Mouse (Mus musculus) gastrocnemius, adult 2 months (tissue): ENCODE measurements around the gene Crispld2. TPM values are rescaled to one million over a fixed set of nuclear protein-coding genes. Genes with fewer than 3 reads are reported as not detected.

Experiments used
- DNase-seq: peaks from one replicate; pipeline ENCODE4 v3.0.0; 2022
- H3K27ac ChIP-seq: fragments of 200-600 bp; 2 replicates; pipeline ENCODE4 v1.8.1; 2022; ENCODE audit warnings: mild to moderate bottlenecking
- H3K4me3 ChIP-seq: fragments of 200-600 bp; 2 replicates; pipeline ENCODE4 v1.8.1; 2022; ENCODE audit warnings: mild to moderate bottlenecking, moderate library complexity
- CTCF ChIP-seq: fragments of 200-600 bp; IDR thresholded peaks from 2 replicates; pipeline ENCODE4 v1.8.1; 2022; ENCODE audit warnings: antibody characterized with exemption, mild to moderate bottlenecking, moderate library complexity
- intact Hi-C: fragments of 180-260 bp; cut with DNase I; formaldehyde crosslinking; loops from one replicate; pipeline ENCODE4 v1.15.1; 2025
- total RNA-seq, 2 experiments: library from RNA; stranded (reverse); gene quantifications; 2 replicates each; pipeline ENCODE4 v1.2.3; 2021

Gene Crispld2
- total RNA-seq, 2 experiments from 2014 or later: 9.5 to 19.6 TPM

GRCm38 (mm10) chr8:120004705-120005381 lies 12.6 kb downstream of the Crispld2 start:
- no peak overlapping the region for H3K4me3 ChIP-seq
- no peak for TF ChIP-seq CTCF
- peak overlapping the region; percentile 35 for H3K27ac ChIP-seq
- DNase-seq: no peak
- intact Hi-C loops: loop anchor here (2.0 to 5.0 kb wide), 2 partner anchors 42 to 58 kb away; no protein-coding TSS in a partner anchor

- H3K27ac ChIP-seq: peak overlapping the region; percentile 43
- H3K4me3 ChIP-seq: no peak overlapping the region
- intact Hi-C loops: loop anchor here (2.0 kb wide), 1 partner anchor 24 kb away; no protein-coding TSS in a partner anchor
- no peak for DNase-seq
- no peak for TF ChIP-seq CTCF
Observed at GRCm38 (mm10) chr8:120006645-120007160, 14.5 kb downstream of the Crispld2 start.

- no peak for DNase-seq
- no peak for TF ChIP-seq CTCF
- intact Hi-C loops: loop anchor here (2.0 kb wide), 1 partner anchor 24 kb away; no protein-coding TSS in a partner anchor
- no peak overlapping the region for H3K4me3 ChIP-seq
- H3K27ac ChIP-seq: peak overlapping the region; percentile 43
Observed at GRCm38 (mm10) chr8:120007178-120007577, 14.9 kb downstream of the Crispld2 start.

- Histone ChIP-seq H3K4me3 (no peak overlapping the region), H3K27ac (no peak overlapping the region)
- TF ChIP-seq CTCF: no peak
- no peak for DNase-seq
- intact Hi-C loops: no loop called here
Observed at GRCm38 (mm10) chr8:120009284-120009683, 17.0 kb downstream of the Crispld2 start.

GRCm38 (mm10) chr8:120012491-120012890 lies 20.3 kb downstream of the Crispld2 start:
- Histone ChIP-seq H3K4me3 (no peak overlapping the region), H3K27ac (no peak overlapping the region)
- intact Hi-C loops: no loop called here
- no peak for DNase-seq
- TF ChIP-seq CTCF: no peak

- no peak for TF ChIP-seq CTCF
- no peak overlapping the region for H3K4me3 ChIP-seq
- intact Hi-C loops: no loop called here
Observed at GRCm38 (mm10) chr8:120012927-120013326, 20.7 kb downstream of the Crispld2 start.

GRCm38 (mm10) chr8:120014267-120015023 lies 22.2 kb downstream of the Crispld2 start:
- DNase-seq: no peak
- H3K4me3 ChIP-seq: no peak overlapping the region

More at GRCm38 (mm10) chr8:120012927-120013326, 20.7 kb downstream of the Crispld2 start:
- no peak overlapping the region for H3K27ac ChIP-seq
- DNase-seq: no peak

GRCm38 (mm10) chr8:120015916-120016315 lies 23.7 kb downstream of the Crispld2 start:
- no peak for DNase-seq
- Histone ChIP-seq H3K27ac (no peak overlapping the region), H3K4me3 (no peak overlapping the region)
- intact Hi-C loops: no loop called here
- TF ChIP-seq CTCF: no peak

More at GRCm38 (mm10) chr8:120014267-120015023, 22.2 kb downstream of the Crispld2 start:
- TF ChIP-seq CTCF: no peak
- no peak overlapping the region for H3K27ac ChIP-seq
- intact Hi-C loops: no loop called here

- DNase-seq: no peak
- intact Hi-C loops: no loop called here
- no peak for TF ChIP-seq CTCF
- Histone ChIP-seq H3K27ac (no peak overlapping the region), H3K4me3 (no peak overlapping the region)
Observed at GRCm38 (mm10) chr8:120016424-120016823, 24.2 kb downstream of the Crispld2 start.

GRCm38 (mm10) chr8:120017349-120017748 lies 25.1 kb downstream of the Crispld2 start:
- no peak for TF ChIP-seq CTCF
- intact Hi-C loops: no loop called here
- Histone ChIP-seq H3K27ac (no peak overlapping the region), H3K4me3 (no peak overlapping the region)
- no peak for DNase-seq

- no peak for DNase-seq
- H3K27ac ChIP-seq: no peak overlapping the region
- intact Hi-C loops: no loop called here
- H3K4me3 ChIP-seq: no peak overlapping the region
- no peak for TF ChIP-seq CTCF
Observed at GRCm38 (mm10) chr8:120017786-120018185, 25.5 kb downstream of the Crispld2 start.

- no peak overlapping the region for H3K27ac ChIP-seq
- intact Hi-C loops: no loop called here
- no peak for TF ChIP-seq CTCF
- no peak overlapping the region for H3K4me3 ChIP-seq
- DNase-seq: no peak
Observed at GRCm38 (mm10) chr8:120018379-120018778, 26.1 kb downstream of the Crispld2 start.

GRCm38 (mm10) chr8:120019297-120019696 lies 27.1 kb downstream of the Crispld2 start:
- Histone ChIP-seq H3K4me3 (no peak overlapping the region), H3K27ac (no peak overlapping the region)
- TF ChIP-seq CTCF: no peak
- no peak for DNase-seq
- intact Hi-C loops: no loop called here
